Mouse (Mus musculus): ENCODE results near the gene Ccnb1. TPM values are rescaled to one million over a fixed set of nuclear protein-coding genes. Genes with fewer than 3 reads are reported as not detected.

Ccnb1 gene
- 207 and 208 TPM in 2 replicates for polyA plus RNA-seq (2015; fragmentation: Nextera tagmentation; extraction: Ambion mirVana)

DNA sequence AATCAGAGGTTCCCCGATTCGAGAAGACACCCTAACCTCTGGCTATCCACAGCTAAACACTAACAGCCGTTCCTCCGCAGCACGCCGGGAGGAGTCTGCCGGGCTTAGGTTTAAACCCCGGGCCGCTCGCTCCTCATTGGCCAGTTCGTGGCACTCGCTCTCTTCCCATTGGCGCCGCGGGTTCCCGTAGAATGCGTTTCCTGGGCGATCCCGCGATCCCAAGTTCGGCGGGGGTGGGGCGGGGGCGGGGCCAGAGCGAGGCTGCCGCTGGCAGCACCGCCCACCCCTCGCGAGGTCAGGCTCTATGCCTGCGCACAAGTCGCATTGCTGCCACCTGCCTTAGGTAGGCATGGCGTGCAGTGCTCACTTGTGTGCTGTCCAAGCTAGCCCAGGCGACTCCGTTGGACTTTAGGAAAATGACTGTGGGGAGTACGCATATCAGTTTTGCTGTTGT, at the start of gene Ccnb1:
Ccnb1 (minus strand) TSS at position 157 of the 454 bp plus-strand sequence.
- Histone ChIP-seq H3K27ac (peak within 1 kb of the TSS; percentile 74), H3K9me3 (no peaks in the 10 kb centered on the region), H3K4me3 (replicated peaks) (peak within 1 kb of the TSS; percentile 93), H3K4me2 (peak within 1 kb of the TSS; percentile 87), H3K9ac (peak within 1 kb of the TSS; percentile 73), H3K4me1 (peaks cover 13% of the 10 kb centered on the region), H3K27me3 (replicated peaks) (no peaks in the 10 kb centered on the region), H3K36me3 (no peaks in the 10 kb centered on the region)
- under 1% methylated on average over 35 of the region's 35 CpGs for WGBS
- ATAC-seq (ENCODE audit: insufficient read depth, low FRiP score, low read depth) = peak; percentile 98

DNA sequence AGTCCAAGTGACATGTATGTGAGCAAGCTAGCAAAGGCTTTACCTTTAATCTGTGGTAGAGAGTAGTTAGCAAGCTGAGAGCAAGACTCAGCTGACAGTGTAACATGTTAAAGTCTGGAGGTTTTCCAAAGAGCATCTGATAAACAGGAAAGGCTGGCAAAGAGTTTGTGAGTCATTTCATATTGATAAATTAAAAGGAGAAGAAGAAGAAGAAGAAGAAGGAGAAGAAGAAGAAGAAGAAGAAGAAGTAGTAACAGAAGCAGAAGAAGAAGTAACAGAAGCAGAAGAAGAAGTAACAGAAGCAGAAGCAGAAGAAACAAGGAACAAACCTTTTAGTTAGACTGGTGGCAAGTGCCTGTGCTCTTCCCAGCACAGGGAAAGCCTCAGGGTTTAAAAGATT, 48.4 kb upstream of the Ccnb1 start:
- no peak overlapping the region for H3K4me3 ChIP-seq (replicated peaks)
- H3K27me3 ChIP-seq (replicated peaks) = no peaks in the 10 kb centered on the region
- no peaks in the 10 kb centered on the region for H3K36me3 ChIP-seq
- no peaks in the 10 kb centered on the region for H3K9me3 ChIP-seq
- peaks cover 11% of the 10 kb centered on the region for H3K4me1 ChIP-seq
- no peak overlapping the region for H3K4me2 ChIP-seq
- H3K9ac ChIP-seq = no peak overlapping the region
- no peak overlapping the region for H3K27ac ChIP-seq
- ATAC-seq (ENCODE audit: insufficient read depth, low FRiP score, low read depth) = no peak

DNA sequence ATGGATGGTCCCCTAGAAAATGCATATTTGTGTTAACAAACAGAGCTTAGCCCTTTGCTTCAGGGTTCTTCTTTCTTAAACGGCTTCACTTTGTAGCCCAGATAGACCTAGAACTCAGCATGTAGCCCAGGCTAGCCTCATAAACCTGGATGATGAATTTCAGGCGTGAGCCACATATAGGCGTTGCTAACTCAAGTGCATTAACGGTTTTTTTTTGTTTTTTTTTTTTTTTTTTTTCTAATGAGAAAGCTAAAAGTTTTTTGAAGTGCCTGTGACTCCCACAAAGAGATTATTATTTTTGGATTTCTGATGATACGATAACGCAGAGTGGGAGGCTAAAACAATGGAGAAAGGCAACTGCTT, 47.3 kb upstream of the Ccnb1 start:
- ATAC-seq (ENCODE audit: insufficient read depth, low FRiP score, low read depth) = no peak
- H3K4me2 ChIP-seq = peak overlapping the region; percentile 39
- 52% methylated on average over 6 of the region's 6 CpGs for WGBS
- H3K9ac ChIP-seq = no peak overlapping the region
- no peaks in the 10 kb centered on the region for H3K27me3 ChIP-seq (replicated peaks)
- no peak overlapping the region for H3K27ac ChIP-seq
- H3K9me3 ChIP-seq = no peaks in the 10 kb centered on the region
- H3K36me3 ChIP-seq = no peaks in the 10 kb centered on the region
- H3K4me1 ChIP-seq = peaks cover 11% of the 10 kb centered on the region
- peak overlapping the region; percentile 96 for H3K4me3 ChIP-seq (replicated peaks)

DNA sequence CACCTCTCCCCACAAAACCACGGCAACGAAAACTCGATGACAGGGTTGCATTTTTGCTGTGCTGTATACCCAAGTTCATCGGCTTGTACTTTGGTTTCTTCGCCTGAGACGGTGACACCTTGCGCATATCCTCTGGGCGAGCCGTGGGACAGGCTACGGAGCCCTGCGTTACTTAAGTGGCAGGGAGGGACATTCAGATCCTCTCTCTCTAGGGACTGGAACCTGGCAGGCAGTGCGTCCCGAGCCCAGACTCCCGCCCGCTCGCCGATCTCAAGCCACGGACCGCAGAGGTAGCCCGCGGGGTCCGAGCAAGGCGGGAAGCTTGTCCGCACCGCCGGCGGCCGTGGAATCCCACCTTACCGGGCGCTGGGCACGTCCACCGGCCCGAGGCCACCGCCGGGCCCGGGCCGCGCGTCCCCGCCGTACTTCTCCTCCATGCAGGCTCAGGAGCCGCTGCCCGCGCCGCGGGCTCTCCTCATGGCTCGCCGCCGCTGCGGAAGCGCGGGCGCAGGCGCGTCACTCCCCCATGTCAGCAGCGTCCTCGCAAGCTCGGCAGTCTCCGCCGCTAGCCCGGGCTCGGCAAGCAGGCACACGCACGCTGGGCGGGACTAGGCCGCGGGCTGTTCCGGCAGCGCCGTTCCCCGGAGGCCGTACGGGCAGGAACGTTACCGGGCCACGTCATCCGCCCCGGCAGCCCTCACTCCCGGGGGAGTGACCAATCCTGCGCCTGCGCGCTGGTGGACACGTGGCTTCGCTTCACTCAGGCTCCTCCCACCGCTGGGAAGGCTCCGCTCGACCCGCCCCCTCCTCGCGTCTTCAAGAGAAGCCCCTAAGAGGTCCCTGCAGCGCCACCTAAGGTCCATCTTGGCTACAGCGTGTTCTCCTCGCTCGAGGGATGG, 46.6 kb upstream of the Ccnb1 start, which contains the start of gene Slc30a5:
Slc30a5 (minus strand) TSS at position 687 of the 899 bp plus-strand sequence.
- Histone ChIP-seq H3K9ac (peak within 1 kb of the TSS; percentile 97), H3K9me3 (no peaks in the 10 kb centered on the region), H3K4me3 (replicated peaks) (peak within 1 kb of the TSS; percentile 96), H3K4me2 (peak within 1 kb of the TSS; percentile 56), H3K27me3 (replicated peaks) (no peaks in the 10 kb centered on the region), H3K27ac (peak within 1 kb of the TSS; percentile 95), H3K4me1 (peaks cover 11% of the 10 kb centered on the region), H3K36me3 (no peaks in the 10 kb centered on the region)
- WGBS = under 1% methylated on average over 84 of the region's 94 CpGs
- peak; percentile 98 for ATAC-seq (ENCODE audit: insufficient read depth, low FRiP score, low read depth)

DNA sequence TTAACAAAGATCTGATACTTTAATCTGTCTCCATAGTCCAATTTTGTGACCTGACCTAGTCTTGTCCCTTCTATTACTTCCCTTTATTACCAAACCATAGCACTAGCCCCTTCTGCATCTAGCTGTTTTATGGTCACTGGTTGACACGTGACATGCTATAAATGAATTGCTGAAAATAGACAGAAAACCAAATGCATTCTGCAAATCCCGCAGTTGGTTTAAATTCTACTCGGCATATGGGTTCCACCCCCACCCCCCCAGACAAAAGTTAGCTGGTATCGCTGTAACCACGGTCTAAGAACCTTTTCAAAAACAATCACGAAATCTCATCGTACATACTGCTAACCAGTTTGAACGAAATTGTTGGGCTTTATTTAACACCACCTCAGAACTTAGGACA, 45.8 kb upstream of the Ccnb1 start:
- Histone ChIP-seq H3K27ac (peak overlapping the region; percentile 95; the same call in 1 of the 2 replicates), H3K9me3 (no peaks in the 10 kb centered on the region), H3K4me3 (replicated peaks) (peak overlapping the region; percentile 96), H3K4me2 (peak overlapping the region; percentile 56), H3K36me3 (no peaks in the 10 kb centered on the region), H3K9ac (peak overlapping the region; percentile 97; the same call in 1 of the 2 replicates), H3K27me3 (replicated peaks) (no peaks in the 10 kb centered on the region), H3K4me1 (peaks cover 11% of the 10 kb centered on the region)
- ATAC-seq (ENCODE audit: insufficient read depth, low FRiP score, low read depth) = no peak
- WGBS = 3% methylated on average over 8 of the region's 8 CpGs

DNA sequence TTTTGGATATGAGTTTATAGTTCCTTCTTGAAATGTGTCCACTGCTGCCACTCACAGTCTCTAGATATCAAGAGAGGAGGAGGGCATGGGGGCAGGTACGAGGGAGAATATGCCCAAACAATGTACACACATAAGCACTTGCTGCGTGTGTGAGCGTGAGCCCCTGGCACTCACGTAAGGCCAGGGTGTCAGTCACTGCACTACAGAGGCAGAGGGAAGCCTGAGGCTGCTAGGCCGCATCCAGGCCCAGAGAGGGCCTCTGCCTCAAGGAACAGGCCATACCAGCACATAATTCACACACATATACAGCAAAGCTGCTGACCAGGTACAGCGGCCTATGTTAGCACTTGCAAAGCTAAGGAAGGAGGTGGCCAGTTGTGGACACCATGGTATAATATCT, 44.8 kb upstream of the Ccnb1 start:
- H3K4me1 ChIP-seq = peaks cover 11% of the 10 kb centered on the region
- no peaks in the 10 kb centered on the region for H3K9me3 ChIP-seq
- H3K27ac ChIP-seq = no peak overlapping the region
- no peak overlapping the region for H3K9ac ChIP-seq
- H3K36me3 ChIP-seq = peaks cover 4% of the 10 kb centered on the region; the same call in 1 of the 2 replicates
- H3K27me3 ChIP-seq (replicated peaks) = no peaks in the 10 kb centered on the region
- 76% methylated on average over 6 of the region's 6 CpGs for whole genome bisulfite sequencing
- H3K4me3 ChIP-seq (replicated peaks) = no peak overlapping the region
- H3K4me2 ChIP-seq = peak overlapping the region; percentile 56
- no peak for ATAC-seq (ENCODE audit: insufficient read depth, low FRiP score, low read depth)

DNA sequence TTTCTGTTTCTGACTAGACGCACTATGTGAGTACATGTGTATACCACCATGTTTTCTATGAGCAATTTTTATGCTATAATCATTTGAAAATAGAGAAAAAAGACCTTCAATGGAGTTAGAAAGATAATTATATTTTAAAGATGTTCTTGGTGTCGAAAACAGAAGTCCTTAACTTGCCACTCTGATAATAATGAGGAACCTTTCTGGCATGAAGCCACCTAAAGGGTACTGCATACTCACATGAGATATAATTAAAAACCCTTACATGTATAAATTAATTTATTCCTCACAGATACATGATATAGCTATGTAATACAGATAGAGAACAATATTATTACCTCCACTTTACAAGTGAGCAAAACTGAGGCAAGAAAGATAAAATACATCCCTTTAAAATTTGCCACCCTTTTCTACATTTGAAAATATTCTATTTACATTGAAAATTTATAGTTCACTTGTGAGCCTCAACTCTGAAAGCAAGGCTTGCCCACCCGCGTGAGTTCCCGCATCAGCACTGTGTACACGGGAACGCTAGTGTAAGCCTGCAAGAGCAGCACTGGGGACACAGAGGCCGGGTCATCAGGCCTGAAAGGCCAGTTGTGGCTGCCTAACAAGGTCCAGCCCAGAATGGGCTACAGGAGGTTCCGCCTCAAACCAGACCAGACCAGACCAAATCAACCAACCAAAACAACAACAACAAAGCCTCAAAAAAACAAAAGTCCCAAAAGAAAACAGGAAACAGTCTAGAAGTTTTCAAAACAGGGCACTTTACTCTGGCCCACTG, 39.4 kb upstream of the Ccnb1 start:
- Histone ChIP-seq H3K9ac (no peak overlapping the region), H3K36me3 (peaks cover 34% of the 10 kb centered on the region), H3K9me3 (no peaks in the 10 kb centered on the region), H3K4me1 (no peaks in the 10 kb centered on the region), H3K4me3 (replicated peaks) (no peak overlapping the region), H3K27me3 (replicated peaks) (no peaks in the 10 kb centered on the region), H3K27ac (no peak overlapping the region), H3K4me2 (no peak overlapping the region)
- 87% methylated on average over 9 of the region's 9 CpGs for WGBS
- ATAC-seq (ENCODE audit: insufficient read depth, low FRiP score, low read depth) = no peak

DNA sequence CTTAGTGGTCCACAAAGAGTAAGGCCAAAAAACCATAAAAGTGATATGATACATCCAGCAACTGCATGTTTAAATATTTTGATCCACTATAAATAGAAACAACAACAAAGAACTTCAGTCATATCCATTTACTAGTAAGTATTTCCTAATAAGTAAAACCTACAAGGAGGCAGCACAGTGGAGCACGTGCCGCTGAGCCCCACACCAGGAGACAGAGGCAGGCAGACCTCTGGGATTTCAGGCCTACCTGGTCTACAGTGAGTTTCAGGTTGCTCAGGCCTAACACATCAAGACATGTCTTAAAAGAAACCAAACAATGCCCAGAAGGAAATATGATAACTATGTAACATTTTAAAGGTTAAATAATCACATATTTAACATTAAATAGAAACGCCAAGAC, 38.5 kb upstream of the Ccnb1 start:
- H3K9ac ChIP-seq = no peak overlapping the region
- no peak overlapping the region for H3K27ac ChIP-seq
- H3K9me3 ChIP-seq = no peaks in the 10 kb centered on the region
- H3K36me3 ChIP-seq = peaks cover 38% of the 10 kb centered on the region
- no peak overlapping the region for H3K4me3 ChIP-seq (replicated peaks)
- H3K27me3 ChIP-seq (replicated peaks) = no peaks in the 10 kb centered on the region
- H3K4me2 ChIP-seq = no peak overlapping the region
- 83% methylated on average over 3 of the region's 3 CpGs for WGBS
- H3K4me1 ChIP-seq = no peaks in the 10 kb centered on the region
- no peak for ATAC-seq (ENCODE audit: insufficient read depth, low FRiP score, low read depth)

DNA sequence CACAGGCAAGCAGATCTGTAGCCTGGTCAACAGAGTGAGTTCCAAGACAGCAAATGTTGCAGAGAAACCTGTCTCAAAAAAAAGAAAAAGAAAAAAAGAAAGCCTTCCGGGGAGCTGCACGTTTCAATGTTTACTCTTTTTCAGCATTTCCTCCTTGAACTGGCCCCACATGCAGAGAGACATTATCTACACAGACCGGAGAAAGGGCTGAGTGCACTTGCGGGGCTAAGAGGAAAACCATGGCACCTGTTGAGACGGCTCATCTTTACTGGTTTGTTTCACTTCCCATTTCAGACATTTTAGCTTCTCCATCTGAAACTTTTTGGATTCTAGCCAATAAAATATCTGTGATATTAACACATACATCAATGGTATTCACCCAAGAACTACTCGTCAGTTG, 37.9 kb upstream of the Ccnb1 start:
- H3K27me3 ChIP-seq (replicated peaks) = no peaks in the 10 kb centered on the region
- peaks cover 43% of the 10 kb centered on the region for H3K36me3 ChIP-seq
- H3K4me3 ChIP-seq (replicated peaks) = no peak overlapping the region
- no peaks in the 10 kb centered on the region for H3K9me3 ChIP-seq
- no peak overlapping the region for H3K4me2 ChIP-seq
- no peak overlapping the region for H3K27ac ChIP-seq
- H3K4me1 ChIP-seq = no peaks in the 10 kb centered on the region
- ATAC-seq (ENCODE audit: insufficient read depth, low FRiP score, low read depth) = no peak
- H3K9ac ChIP-seq = no peak overlapping the region
- 48% methylated on average over 6 of the region's 6 CpGs for WGBS

DNA sequence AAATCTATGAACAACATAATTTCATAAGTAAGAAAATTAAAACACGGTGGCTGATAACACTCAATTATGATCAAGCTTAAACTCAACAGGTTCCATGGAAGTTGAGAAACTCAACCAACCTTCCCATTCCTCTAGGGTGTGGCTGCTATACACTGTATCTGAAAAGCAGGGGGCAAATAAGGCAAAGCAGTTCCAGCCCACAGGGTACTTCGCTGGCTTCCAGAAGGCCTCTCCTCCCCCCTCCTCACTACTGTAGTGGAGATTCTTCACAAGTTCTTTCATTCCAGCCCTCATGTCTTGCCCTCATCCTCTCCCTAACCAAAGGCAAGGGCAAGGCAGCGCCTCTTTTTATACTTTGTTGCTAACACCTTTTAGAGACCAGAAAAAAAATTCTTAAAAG, 37.5 kb upstream of the Ccnb1 start:
- Histone ChIP-seq H3K27ac (no peak overlapping the region), H3K36me3 (peaks cover 45% of the 10 kb centered on the region), H3K9me3 (no peaks in the 10 kb centered on the region), H3K9ac (no peak overlapping the region), H3K27me3 (replicated peaks) (no peaks in the 10 kb centered on the region), H3K4me3 (replicated peaks) (no peak overlapping the region), H3K4me2 (no peak overlapping the region), H3K4me1 (no peaks in the 10 kb centered on the region)
- ATAC-seq (ENCODE audit: insufficient read depth, low FRiP score, low read depth) = no peak
- 90% methylated on average over 3 of the region's 3 CpGs for WGBS

DNA sequence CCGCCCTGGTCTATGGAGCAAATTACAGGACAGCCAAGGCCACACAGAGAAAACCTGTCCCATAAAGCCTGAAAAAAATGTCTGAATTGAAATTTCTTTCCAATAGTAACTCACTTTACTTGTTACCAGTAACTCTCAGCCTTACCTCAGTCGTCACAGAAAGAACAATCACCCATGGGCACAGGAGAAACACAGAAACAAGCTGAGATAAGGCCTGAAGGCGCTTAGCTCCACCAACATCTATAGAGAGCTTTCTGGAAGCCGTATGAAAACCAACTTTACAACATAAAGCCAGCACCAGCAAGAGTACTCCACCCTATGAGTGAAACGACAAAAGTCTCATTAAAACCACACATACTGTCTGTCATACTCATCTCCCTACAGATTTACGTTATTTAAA, 28.1 kb upstream of the Ccnb1 start:
- Histone ChIP-seq H3K9ac (no peak overlapping the region), H3K27me3 (replicated peaks) (no peaks in the 10 kb centered on the region), H3K9me3 (no peaks in the 10 kb centered on the region), H3K36me3 (peaks cover 29% of the 10 kb centered on the region), H3K27ac (no peak overlapping the region), H3K4me1 (no peaks in the 10 kb centered on the region), H3K4me2 (no peak overlapping the region), H3K4me3 (replicated peaks) (no peak overlapping the region)
- ATAC-seq (ENCODE audit: insufficient read depth, low FRiP score, low read depth) = no peak
- WGBS = 85% methylated on average over 6 of the region's 6 CpGs

DNA sequence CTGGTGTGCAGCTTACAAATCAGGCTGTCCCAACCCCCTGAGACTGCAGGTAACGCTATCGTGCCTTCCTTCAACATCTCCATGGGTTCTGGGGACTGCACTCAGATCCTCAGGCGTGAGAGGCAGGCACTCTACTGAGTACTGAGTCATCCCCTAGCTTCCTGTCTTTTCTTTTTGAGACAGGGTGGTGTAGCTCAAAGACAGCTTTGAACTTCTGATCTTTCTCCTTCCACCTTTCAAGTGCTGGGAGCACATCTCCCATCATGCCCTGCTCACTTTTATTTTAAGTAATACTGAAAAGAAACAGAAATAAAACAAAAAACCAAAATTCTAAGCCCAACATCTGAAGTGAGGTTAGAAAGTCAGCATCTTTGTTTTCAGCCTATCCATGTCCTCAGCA, 19.4 kb upstream of the Ccnb1 start:
- WGBS = 91% methylated on average over 3 of the region's 3 CpGs
- no peaks in the 10 kb centered on the region for H3K27me3 ChIP-seq (replicated peaks)
- H3K36me3 ChIP-seq = peaks cover 39% of the 10 kb centered on the region
- no peak overlapping the region for H3K9ac ChIP-seq
- no peak overlapping the region for H3K27ac ChIP-seq
- ATAC-seq (ENCODE audit: insufficient read depth, low FRiP score, low read depth) = no peak
- H3K9me3 ChIP-seq = no peaks in the 10 kb centered on the region
- H3K4me2 ChIP-seq = no peak overlapping the region
- H3K4me3 ChIP-seq (replicated peaks) = no peak overlapping the region
- no peaks in the 10 kb centered on the region for H3K4me1 ChIP-seq

Measured in stomach, embryonic 15.5 days (tissue).